Mouse (Mus musculus) C2C12 (cell line): ENCODE results near the gene Sycp3. TPM values are rescaled to one million over a fixed set of nuclear protein-coding genes. Genes with fewer than 3 reads are reported as not detected.
"Not testable (repeated sequence)": the region's sequence is repeated elsewhere in the genome, so short reads cannot be mapped to it uniquely, and the experiment has no call there.

Experiments used
- H3K27me3 ChIP-seq: one replicate; pipeline ENCODE4 v1.6.1; 2011; ENCODE audit not compliant: control insufficient read depth, insufficient read depth, insufficient read length
- H3K36me3 ChIP-seq: one replicate; pipeline ENCODE4 v1.6.1; 2011; ENCODE audit not compliant: control insufficient read depth, insufficient read depth
- H3K4me3 ChIP-seq: one replicate; pipeline ENCODE4 v1.5.1; 2011; ENCODE audit warnings: mild to moderate bottlenecking, control low read depth; ENCODE audit not compliant: poor library complexity, insufficient read depth, severe bottlenecking
- H3K79me2 ChIP-seq: one replicate; pipeline ENCODE4 v1.6.1; 2011; ENCODE audit not compliant: control insufficient read depth, insufficient read depth
- H3K79me3 ChIP-seq: one replicate; pipeline ENCODE4 v1.6.1; 2011; ENCODE audit warnings: low read depth, control low read depth
- H3ac ChIP-seq: one replicate; pipeline ENCODE3; 2011; ENCODE audit warnings: low read depth; ENCODE audit not compliant: control insufficient read depth, insufficient read length
- CEBPB ChIP-seq: IDR thresholded peaks from one replicate; pipeline ENCODE4 v1.6.1; 2011; ENCODE audit warnings: low read depth, mild to moderate bottlenecking, control low read depth, moderate library complexity
- CTCF ChIP-seq: IDR thresholded peaks from one replicate; pipeline ENCODE4 v1.5.1; 2011; ENCODE audit not compliant: control insufficient read depth, insufficient read depth, insufficient read length
- FOSL1 ChIP-seq: IDR thresholded peaks from one replicate; pipeline ENCODE4 v1.8.0; 2011; ENCODE audit warnings: mild to moderate bottlenecking, low read length; ENCODE audit not compliant: poor library complexity, insufficient read depth, severe bottlenecking
- MAX ChIP-seq: IDR thresholded peaks from one replicate; pipeline ENCODE4 v1.6.1; 2011; ENCODE audit warnings: mild to moderate bottlenecking, control low read depth
- MYOD1 ChIP-seq: IDR thresholded peaks from one replicate; pipeline ENCODE4 v1.6.1; 2011; ENCODE audit warnings: low read depth; ENCODE audit not compliant: control insufficient read depth, insufficient read length
- MYOG ChIP-seq: IDR thresholded peaks from one replicate; pipeline ENCODE4 v1.6.1; 2011; ENCODE audit not compliant: control insufficient read depth, insufficient read length; ENCODE audit errors: extremely low read depth
- USF1 ChIP-seq: IDR thresholded peaks from one replicate; pipeline ENCODE4 v1.6.1; 2011; ENCODE audit warnings: low read depth, mild to moderate bottlenecking, control low read depth, moderate library complexity
- polyA plus RNA-seq: library from polyadenylated mRNA; unstranded; fragments of >200 nt; fragmentation: generic; extraction: Trizol; gene quantifications from one replicate; pipeline ENCODE4 v1.2.1, GENCODE M21; 2012; ENCODE audit warnings: missing spikeins

Gene Sycp3
- polyA plus RNA-seq, 1 experiment = not detected

DNA sequence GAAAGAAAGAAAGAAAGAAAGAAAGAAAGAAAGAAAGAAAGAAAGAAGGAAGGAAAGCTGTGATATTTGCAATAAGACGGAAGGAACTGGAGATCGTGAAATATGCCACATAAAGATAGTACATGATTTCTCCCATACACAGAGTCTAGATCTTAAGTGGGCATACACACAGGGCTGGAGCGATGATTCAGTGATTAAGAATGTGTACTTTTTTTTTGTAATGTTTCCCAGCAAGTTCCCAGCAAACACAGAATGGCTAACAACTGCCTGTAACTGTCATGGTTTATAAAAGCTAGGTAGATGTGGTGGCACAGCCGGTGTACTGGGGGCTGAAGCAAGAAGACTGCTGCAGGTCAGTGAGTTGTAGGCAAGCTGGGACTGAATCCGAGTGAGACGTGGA is 7.4 kb upstream of the Sycp3 start:
- H3K79me2 ChIP-seq = no peaks in the 10 kb centered on the region
- no peak for TF ChIP-seq CTCF
- no peak for TF ChIP-seq CEBPB
- TF ChIP-seq MYOD1 = no peak
- TF ChIP-seq FOSL1 = no peak
- no peak for TF ChIP-seq MYOG
- TF ChIP-seq USF1 = no peak
- TF ChIP-seq MAX = no peak
- no peaks in the 10 kb centered on the region for H3K36me3 ChIP-seq
- no peak overlapping the region for H3ac ChIP-seq
- no peaks in the 10 kb centered on the region for H3K27me3 ChIP-seq
- no peaks in the 10 kb centered on the region for H3K79me3 ChIP-seq
- H3K4me3 ChIP-seq = no peak overlapping the region

DNA sequence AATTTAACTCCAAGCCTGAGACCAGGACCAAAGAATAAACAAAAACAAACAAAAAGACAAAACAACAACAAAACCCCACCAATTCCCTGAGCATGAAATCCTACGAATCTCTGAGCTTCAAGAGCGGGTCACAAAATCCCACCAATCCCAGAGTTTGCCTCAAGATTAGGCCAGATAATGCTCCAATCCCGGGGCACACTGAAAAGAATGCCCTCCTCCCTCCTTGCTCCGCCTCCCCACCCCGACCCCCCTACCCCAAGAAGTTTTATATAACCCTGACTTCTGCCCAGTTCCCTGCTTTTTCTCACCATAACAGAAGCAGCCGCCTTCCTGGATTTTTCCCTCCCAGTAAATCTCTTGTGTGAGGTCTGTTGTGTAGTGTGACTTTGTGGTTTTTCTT is 1.6 kb upstream of the Sycp3 start:
- Histone ChIP-seq H3K27me3 (no peaks in the 10 kb centered on the region), H3K36me3 (no peaks in the 10 kb centered on the region), H3K79me2 (no peaks in the 10 kb centered on the region), H3ac (no peak overlapping the region), H3K4me3 (no peak overlapping the region), H3K79me3 (no peaks in the 10 kb centered on the region)
- TF ChIP-seq MYOD1 (no peak), MAX (no peak)

DNA sequence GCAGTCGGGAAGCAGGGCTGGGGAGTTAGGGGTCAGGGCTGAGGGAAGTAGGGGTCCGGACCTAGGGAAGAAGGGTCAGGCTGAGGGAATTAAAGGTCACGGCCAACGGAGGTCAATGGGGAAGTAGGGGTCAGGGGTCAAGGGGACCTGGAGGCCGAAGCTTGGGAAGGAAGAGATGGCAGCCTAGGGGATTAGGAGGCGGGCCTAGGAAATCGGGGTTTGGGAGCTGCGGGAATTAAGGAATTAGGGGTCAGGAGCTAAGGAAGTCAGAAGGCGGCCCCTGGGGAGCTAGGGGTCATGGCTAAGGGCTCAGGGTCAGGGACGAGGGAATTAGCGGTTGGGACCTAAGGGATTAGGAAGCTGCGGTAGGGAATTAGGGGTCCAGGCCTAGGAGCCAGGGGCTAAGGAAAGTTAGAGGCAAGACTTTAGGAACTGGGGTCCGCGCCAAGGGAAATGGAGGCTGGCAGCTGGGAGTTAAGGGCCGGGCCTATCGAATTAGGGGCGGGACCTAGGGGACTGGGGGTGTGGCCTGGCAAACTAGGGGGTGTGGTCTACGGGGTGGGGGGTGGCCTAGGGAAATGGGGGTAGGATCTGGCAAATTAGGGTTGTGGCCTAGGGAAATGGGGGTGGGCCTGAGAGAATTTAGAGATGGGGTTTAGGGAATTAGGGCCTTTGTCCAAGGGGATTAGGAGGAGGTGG is 902 bp downstream of the Sycp3 start:
- Histone ChIP-seq H3K4me3 (no peak overlapping the region), H3K79me3 (no peaks in the 10 kb centered on the region), H3K36me3 (no peaks in the 10 kb centered on the region), H3ac (no peak overlapping the region), H3K27me3 (no peaks in the 10 kb centered on the region), H3K79me2 (no peaks in the 10 kb centered on the region)
- no peak for TF ChIP-seq MYOD1
- no peak for TF ChIP-seq MYOG
- no peak for TF ChIP-seq CTCF
- TF ChIP-seq CEBPB = no peak
- TF ChIP-seq MAX = no peak
- no peak for TF ChIP-seq USF1
- no peak for TF ChIP-seq FOSL1

DNA sequence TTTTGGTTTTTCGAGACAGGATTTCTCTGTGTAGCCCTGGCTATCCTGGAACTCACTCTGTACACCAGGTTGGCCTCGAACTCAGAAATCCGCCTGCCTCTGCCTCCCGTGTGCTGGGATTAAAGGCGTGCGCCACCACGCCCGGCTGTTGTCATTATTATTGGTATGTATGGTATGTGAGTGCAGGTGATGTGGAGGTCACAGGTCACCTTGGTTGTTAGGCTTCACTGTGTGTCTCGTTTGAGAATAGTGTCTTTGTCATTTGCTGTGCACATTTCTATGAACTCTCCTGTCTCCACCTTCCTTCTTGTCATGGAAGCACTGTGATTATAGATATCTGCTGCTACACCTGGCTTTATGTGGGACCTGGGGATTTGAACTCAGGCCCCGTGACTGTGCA is 23.5 kb downstream of the Sycp3 start:
- not testable (repeated sequence) for H3K4me3 ChIP-seq, H3K36me3 ChIP-seq, H3K79me2 ChIP-seq, H3K27me3 ChIP-seq, H3K79me3 ChIP-seq, H3ac ChIP-seq

DNA sequence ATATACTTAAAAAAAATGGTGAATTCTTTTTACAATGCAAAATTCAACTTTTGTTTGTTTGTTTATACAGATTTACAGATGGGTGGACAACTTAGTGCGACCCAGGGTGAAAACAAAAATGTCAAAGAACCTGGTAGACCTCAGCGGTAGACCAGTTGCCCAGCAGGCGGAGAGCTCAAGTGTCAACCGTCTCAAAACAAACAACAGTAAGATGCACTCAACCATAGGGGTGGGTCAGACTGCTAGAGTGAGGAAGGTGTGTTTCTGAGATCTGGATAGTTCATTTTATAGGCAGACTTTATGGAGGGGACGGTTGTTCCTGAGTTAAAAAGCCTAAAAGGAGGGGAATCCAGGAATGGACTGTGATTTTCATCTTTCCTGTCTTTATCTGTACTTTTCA is 29.3 kb downstream of the Sycp3 start:
- Histone ChIP-seq H3K36me3 (no peaks in the 10 kb centered on the region), H3K4me3 (no peak overlapping the region), H3K27me3 (no peaks in the 10 kb centered on the region), H3K79me2 (no peaks in the 10 kb centered on the region), H3K79me3 (no peaks in the 10 kb centered on the region), H3ac (no peak overlapping the region)
- TF ChIP-seq USF1 (no peak), FOSL1 (no peak), MAX (no peak), CEBPB (no peak), CTCF (no peak), MYOD1 (no peak), MYOG (no peak)

DNA sequence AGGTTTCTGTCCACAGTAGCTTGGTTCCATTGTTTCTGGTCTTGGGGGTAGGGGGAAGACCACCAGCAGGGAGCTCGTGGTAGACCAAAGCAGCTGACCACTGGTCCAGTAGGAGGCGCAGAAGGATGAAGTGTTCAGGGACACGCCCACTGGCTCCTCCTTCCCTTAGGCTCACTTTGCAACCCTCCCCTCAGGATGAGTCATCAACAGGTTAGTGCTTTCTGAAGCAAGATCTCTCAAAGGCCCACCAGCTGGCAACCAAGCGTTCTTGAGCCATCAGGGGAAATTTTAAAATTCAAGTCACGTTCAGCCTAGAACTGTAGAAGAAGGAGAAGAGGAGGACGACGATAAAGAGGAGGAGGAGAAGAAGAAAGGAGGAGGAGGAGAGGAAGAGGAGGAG is 32.3 kb downstream of the Sycp3 start:
- Histone ChIP-seq H3ac (no peak overlapping the region), H3K79me2 (no peaks in the 10 kb centered on the region), H3K36me3 (no peaks in the 10 kb centered on the region), H3K27me3 (no peaks in the 10 kb centered on the region), H3K4me3 (no peak overlapping the region), H3K79me3 (no peaks in the 10 kb centered on the region)
- TF ChIP-seq CTCF (no peak), MYOD1 (no peak), MAX (no peak), FOSL1 (no peak), MYOG (no peak), CEBPB (no peak), USF1 (no peak)
